Mouse (Mus musculus) olfactory bulb, adult 2 months (tissue): Measurements from ENCODE around the gene Fancd2os.

Source experiments
- CTCF ChIP-seq: fragments of 200-500 bp; IDR thresholded peaks from 2 replicates; pipeline ENCODE4 v1.5.1; 2012; ENCODE audit warnings: low read depth, mild to moderate bottlenecking, low read length, moderate library complexity; ENCODE audit not compliant: insufficient read depth
- POLR2A ChIP-seq: fragments of 200-500 bp; IDR thresholded peaks from 2 replicates; pipeline ENCODE4 v1.6.1; 2012; ENCODE audit warnings: mild to moderate bottlenecking, low read depth, low read length, moderate library complexity; ENCODE audit not compliant: insufficient read depth

DNA sequence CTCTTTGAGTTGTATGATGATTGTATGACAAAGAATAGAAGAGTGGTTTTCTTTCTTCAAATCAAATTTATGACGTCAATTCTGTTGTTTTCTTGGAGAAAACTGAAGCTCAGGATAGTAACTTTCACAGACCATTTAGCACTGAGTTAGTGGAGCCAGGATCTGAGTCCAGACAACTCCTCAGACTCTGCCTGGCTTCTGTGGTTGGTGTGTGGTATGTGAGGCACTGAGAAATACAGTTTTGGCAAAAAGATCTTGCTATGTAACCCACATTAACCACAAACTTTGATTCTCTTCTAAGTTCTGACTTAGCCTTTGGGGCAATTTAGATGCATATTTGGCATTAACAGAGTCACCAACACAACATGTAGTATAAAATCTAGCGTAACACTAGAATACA, 7.9 kb downstream of the Fancd2os start:
- TF ChIP-seq CTCF = no peak
- no peak for TF ChIP-seq POLR2A
